Mouse (Mus musculus) yolk sac, embryonic 10.5 days (tissue): ENCODE measurements at regions not wholly inside any gene's neighbourhood (a gene's known extent, or its start where the extent isn't known, plus 50 kb on each side); places are given as distances from the start of the nearest gene placed in this dataset.

ENCODE experiments used
- DNase-seq: peaks from one replicate; pipeline ENCODE4 v3.0.0-alpha.2; 2017; ENCODE audit warnings: low spot score

DNA sequence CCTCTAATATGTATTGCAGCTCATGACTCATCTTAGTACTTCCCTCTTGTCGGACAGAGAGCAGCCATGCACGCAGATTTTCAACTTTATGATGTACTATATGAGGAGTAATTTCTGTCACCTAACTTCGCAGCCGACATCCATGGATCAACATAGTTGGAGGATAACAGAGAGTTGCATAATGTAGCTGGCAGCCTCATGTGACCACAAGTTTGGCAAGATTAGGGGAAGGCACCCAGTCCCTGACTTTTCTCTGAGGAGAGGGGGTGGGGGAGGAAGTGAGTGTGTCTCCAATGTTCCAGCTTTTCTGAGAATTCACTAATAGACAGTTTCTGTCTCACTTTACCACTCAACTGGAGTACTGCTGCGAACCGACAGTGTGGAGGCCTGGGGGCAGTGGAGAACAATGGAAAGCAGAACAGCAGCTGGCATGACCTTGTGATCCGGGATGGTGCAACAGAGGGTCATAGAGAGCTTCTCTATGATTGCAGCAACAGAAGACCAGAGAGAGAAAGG, 424.0 kb downstream of the Ptprc start:
- no peak for DNase-seq

DNA sequence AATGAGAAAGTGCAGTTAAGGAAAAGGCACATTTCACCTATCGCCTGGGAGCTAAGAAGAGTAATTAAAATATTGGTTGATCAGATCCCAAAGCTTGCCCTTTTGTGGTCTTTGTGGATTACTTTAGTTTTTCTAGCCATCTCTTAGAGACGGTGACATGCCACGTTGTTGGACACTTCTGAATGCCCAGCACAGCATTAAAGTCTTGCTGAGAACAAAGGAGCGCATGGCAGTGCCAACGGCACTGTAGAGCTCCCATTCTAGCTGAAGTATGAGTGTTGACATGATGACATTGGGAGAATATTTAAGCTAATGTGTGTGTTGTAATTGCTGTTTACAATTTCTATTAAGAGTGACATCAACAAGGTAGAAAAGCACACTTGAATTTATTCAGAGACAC, 424.6 kb downstream of the Ptprc start:
- no peak for DNase-seq

DNA sequence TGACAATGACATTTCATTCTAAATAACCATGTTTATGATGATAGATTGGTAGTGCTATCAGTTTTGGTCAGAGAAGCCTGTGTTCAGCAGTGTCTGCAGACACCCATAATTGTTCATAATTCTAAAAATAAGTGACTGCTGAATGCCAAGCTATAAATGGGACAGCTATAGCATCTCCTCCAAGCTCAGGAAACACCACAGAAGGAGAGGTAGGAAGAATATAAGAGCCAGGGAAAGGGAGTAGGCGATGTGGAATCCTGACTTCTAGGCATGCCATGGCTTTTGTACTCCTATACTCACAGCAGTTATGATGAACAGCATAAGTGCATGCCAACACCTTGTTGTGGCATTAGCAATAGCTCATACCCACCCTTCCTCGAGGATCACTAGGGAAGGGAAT, 429.4 kb downstream of the Ptprc start:
- DNase-seq = no peak

DNA sequence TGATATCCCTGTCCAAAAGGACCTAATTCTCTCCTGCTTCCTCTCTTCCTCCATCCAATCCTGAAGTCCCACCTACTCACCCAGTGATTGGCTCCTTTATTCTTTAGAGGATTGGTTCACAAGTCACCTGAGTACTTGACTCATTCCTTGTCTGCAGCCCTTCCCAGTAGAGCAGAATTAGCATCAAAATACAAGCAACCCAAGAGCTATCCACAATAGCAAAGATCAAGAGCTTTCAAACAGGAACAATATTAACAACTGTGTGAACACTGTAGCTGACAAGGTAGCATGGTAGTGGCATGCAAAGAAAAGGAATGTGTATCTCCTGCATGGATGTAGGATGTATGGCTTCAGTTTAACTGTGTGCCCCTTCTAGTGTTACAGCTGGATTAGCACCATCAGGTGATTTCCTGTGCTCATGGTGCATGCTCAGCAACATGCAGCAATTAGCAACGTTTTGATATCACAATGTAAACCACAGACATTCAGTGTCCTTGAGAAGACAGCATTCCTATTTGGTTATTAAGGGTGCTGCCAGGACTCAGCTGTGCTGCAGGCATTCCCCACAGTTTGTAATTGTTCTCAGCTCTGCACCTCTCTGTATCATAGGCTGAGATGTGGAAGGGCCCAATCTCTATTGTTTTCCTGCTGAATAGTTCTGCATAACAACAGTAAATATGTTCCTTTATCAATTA, 437.2 kb downstream of the Ptprc start:
- no peak for DNase-seq

DNA sequence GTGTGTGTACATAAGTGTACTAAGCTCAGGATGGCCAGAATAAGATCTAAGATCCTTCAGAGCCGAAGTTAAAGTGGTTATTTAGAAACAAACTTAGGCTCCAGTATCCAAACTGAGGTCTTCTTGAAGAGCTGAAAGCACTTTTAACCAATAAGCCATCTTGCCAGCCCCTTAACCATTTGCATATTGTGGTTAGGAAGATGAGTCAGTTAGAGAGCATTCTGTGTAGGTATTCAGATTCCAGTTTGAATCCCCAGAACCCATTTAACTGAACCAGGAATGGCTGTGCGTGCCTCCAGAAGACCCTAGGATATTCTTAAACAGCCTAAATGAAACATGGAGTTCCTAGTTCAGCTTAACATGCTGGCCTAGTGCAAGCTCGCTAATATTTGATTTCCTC, 471.6 kb downstream of the Ptprc start:
- no peak for DNase-seq

DNA sequence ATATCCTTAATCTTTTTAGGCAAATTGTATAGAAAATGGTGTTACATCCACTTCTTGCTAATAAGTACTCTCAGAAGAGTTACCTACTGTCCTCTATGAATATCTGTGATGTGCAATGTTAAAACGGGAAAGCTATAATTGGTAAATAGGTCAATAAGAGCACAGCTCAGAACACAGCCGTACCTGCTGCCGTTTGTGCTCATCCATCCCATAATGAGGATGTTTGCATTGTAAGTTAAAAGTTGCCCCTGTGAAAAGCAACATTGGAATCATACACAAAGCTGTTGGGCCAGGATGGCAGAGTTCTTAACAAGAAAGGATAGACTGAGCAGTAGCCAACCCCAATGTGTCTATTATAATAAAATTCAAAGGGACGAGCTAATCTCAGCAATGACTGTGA, 476.6 kb downstream of the Ptprc start:
- DNase-seq = no peak

DNA sequence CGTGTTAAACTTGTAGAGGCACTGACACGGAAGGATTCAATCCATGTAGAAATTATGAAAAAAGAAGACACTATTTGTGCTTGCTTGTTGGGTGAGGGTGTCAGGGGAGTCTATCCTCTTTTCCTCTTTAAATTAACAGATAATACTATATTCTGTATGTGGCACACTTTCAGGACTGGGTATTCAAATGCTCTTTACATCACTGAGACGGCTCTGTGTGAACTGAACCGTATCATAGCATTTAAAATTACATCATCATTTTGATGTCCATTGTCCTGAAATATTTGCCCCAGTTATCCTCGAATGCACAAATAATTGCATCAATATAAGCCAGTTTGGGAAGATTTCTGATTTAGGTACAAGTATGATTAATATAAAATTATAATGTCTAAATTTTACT, 478.2 kb downstream of the Ptprc start:
- DNase-seq = no peak

DNA sequence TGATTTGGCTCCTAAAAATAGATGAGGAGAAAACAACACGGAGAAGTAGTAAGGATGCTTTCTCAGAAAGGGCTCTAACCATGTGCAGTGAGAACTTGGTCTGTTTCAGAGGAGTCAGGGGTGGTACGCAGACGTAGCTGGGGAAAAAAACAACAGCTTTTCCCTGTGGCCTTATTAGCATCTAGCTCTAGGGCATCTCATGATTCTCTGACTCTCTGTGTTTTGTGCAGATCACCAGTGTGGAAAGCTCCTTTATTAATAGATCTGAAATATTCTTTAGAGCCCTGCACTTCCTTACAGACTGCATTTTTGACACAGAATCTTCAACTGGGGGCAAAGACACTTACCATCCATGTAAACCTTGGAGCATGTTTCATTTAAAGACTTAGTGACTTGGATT, 478.7 kb downstream of the Ptprc start:
- no peak for DNase-seq

DNA sequence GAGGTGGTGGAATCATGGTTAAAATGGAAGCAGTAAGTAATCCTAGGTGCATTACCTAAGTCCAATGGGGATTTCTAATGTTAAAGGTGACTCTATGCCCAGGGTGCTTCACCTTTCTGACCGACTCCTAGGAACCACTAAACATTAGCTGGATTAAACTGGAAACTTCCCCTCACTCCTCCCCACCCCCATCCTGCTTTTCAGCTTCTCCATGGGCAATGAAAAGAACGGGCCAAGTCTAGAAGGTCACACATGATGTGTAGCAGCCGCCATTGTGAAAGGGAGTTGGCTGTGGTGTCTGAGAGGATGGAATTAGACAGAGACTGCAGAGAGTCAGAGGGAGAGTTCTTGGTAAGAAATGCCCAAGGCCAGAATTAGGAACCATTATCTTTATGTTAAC, 479.8 kb downstream of the Ptprc start:
- no peak for DNase-seq

DNA sequence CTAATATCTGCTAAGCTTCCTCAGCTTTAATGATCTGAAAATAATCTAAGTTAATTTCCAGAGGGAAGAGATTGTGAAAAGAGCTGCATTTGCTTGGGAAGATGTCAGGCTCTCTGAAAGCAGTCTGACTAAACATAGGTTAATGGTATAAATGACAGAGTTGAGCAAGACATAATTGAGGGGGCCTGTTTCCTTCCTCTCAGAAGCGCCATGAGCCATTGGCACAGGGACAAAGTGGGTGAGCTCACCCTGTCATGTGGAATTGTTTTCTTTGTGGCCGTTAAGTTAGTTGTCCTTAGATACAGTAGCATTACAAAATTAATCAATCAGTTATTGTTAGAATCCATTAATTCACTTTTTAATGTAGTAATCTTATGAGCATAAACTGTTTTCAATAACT, 483.0 kb downstream of the Ptprc start:
- DNase-seq = no peak

DNA sequence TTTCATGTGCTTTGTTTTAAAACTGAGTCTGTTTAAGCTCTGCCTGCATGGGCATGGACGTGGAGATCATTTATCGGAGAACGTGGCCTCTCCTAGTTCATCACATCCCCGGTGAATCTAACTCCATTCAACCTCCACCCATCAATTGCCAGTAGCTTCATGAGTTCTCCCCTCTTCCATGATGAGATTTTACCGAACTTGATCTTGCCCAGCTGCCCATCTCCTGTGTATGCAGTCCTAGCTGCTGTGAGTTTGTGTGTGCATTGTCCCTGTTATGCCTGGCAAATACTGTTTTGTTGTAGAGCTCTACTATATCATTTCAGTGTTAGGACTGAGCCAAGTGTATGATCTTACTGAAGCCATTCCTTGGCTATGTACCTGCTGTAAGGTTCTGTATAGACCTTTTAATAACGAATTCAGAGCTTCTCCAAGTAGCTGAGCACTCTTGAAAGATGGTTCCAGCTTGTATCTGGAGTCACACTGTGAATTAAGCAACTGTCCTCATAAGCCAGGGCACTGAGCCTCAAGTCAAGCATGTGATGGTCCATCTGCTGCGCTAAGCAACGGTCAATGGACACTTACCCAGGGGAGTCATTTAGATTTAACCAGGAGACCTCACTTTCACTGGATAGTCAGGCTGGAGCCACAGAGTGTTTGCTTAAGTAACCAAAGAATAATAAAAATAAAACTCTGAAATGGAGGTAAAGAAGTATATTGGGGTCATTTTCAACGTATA, 484.5 kb downstream of the Ptprc start:
- DNase-seq = no peak

DNA sequence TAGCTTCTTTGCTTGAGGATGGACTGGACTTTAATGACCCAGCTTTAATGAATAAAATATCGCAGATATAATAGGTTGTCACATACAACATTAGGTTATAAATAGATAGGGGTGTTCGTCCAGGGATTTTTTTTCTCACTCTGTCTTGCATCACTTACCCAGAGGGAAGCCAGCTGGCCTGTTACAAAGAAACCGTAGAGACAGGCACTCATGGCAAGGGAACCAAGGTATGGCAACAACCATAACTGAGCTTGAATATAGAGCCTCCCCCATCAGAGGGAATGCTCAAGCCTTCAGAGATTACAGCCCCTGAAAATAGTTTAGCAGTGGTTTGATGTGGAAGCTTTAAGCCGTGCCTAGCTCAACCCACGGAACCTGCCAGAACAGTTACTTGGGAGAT, 504.9 kb downstream of the Ptprc start:
- DNase-seq = no peak

DNA sequence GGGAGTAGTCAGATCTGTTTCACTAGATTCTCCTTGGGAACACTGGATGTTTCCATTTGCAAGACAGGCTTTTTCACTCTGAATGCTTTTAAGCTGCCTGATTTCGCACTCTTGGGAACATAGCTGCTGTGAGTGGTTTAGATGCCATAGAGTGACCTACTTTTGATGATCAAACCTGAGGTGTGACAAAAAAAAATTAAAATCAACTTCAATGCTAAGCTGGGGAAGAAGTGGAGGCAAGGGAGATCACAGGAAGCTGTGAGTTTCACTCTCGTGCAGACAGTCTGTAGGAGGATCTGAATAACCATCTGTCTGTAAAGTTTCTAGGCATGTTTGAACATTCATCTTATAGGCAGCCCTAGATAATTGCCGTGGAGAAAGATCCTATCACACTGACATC, 505.7 kb downstream of the Ptprc start:
- no peak for DNase-seq

DNA sequence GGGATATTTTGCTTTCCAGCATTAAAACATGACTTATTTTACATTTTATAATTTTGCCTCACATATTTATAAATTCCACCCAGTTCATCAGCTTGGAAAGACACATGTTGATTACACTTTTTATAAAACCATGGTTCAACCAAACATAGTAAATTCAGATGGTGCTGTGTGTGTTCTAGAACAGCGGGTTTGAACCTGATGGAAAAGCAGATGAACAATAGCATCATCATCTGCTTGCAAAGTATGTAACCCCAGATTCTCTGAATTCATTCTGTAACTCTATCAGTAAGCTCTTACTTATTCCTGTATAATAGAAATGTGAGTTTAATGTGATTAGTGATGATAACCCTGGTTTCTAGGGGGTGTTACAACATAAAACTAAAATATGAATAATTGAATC, 517.4 kb downstream of the Ptprc start:
- no peak for DNase-seq

DNA sequence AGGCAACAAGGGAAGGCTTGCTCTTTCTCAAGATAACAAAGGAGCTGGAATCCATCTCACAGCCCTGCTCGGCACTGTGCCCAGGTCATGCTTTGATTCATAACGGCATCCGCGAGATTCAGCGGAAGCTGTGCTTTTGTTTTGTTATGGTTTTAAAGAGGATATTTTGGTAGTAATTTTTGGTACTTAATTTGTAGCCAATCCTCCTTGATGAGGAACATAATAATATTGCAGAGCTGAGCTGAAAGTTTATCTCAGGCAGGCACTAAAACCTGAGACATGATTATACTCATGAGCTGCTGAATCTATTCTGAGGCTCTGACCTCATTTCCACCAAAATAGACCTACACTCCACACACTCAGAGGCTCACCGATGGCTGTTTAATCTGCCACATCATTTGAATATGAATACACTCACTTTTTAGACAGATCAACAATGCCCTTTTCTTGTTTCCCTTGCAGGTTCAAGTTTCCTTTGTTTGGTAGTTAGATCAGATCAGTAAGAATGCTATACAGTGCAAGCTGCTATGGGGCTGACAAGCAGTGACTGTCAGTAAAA, 518.5 kb downstream of the Ptprc start:
- no peak for DNase-seq

DNA sequence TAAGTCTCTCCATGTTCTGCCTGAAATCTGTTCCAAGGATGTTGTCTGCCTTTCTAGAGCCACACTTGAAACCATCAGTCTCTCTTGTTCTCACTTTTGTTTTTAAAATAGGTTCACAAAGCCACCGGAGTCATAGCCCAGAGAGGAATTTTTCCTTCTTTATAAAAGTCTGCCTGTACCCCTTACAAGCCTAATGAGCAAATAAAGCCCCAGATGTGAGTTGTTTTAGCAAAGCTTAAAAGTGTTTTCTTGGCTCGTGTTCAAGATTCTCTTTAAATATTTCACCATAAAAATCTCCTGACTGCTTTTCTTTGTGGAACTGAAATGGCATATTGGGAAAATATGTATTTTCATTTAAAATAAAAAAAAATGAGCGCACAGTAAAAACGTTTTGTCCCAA, 521.3 kb downstream of the Ptprc start:
- DNase-seq = no peak

DNA sequence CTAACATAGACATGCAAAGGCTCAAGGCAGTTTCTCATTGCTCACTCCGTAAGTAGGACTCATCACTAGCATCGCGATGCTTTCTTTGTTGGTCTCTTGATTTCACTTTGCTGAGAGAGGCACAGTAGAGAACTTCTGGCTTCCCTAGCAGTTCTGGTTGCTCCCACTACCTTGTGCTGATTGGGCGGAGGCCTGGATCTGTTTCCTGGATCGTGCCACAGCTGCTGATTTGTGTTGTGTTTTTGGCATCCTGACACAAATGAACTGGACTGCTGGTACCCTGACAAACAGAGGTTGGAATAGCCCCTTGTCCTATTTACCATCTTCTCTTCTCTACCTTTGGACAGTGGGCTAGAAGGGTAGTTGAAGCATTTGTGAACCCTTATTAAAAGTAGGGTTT, 522.0 kb downstream of the Ptprc start:
- DNase-seq = no peak

DNA sequence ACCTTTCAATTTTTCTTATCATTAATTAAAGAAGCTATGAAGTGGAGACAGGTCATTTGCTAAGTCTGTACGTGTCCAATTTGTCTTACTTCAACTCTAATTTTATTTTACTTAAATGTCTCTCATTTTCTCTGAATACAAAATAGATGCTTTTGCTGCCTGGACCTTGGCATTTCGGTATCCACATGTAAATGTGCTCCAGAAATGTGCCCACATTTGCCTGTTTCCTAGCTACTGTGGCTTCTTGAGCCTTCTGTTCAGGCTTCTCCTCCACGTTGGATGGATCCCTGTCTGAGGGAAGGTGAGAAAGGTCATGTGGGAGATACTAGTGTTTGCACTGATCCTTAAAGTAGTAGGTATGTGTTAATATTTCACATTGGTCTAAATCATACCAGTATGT, 524.9 kb downstream of the Ptprc start:
- no peak for DNase-seq

DNA sequence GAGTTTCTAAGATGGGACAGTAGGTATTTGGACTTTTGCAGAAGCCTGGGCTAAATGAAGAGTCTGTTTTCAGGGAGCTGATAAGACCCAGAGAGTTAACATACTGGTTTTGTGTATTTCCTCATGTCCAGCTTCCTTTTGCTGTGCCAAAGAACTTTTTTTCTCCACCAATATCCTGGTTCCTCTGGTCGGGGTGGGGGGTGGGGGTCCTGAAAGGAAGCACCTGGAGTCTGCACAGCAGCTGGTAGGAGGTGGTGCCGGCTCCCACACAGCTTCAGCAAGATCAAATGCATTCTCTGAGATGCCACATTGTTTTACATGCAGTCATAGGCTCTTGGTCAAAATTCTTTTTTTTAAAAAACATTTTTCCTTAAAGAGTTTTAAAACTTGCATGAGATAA, 525.4 kb downstream of the Ptprc start:
- no peak for DNase-seq

DNA sequence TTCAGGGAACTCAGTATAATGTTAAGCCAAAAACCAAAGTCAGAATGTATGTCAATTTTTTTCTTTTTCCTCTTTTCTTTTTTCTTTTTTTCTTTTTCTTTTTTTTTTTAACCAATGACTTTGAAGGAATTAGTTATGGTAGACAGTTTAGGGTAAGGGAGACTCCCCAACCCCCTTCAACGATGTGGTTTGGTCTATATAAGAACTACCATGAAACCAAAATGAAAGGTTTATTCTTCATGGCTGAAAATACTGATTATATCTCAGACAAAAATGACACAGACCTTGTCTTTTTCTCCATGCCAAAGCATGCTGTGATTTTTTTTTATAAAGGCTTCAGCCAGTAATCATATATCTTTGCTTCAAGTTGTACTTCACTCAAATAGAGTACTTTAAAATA, 526.7 kb downstream of the Ptprc start:
- DNase-seq = no peak

DNA sequence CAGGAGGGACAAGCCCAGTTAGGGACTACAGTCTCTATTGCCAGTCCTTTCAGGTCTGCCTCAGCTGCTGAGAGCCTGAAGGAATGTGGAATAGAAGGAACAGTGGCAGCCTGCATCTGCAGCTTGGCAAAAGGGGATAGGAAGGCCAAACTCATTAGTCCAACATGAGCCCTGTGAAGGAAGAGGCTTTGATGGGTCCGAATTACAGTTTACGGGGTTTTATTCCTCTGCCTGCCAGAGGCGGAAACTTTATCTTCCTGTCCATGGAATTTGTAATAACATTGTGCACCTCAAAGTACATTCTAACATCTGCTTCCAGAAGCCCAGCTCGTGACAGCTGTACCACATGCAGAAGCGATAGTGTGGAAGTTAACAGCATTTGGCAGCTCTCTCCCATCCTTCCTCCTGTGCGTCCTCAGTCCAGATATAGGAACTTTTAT, 530.9 kb downstream of the Ptprc start:
- DNase-seq = no peak

DNA sequence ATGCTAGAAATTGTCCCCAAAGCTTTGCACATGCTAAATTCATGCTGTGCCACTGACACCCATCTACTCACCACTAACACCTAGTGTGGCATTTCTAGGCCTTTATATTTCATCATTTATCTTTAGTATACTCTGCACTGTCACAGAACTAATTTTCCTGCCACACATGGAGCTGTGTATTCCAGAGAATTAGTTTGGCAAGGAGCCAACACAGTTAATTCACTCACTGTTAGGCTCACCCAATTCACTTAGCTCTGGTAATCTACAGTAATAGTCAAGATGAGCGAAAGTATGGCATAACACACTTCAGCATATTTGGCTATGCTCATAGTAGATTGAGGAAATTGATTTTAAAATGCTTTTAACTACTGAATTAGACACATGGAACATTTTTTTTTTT, 532.0 kb downstream of the Ptprc start:
- no peak for DNase-seq

DNA sequence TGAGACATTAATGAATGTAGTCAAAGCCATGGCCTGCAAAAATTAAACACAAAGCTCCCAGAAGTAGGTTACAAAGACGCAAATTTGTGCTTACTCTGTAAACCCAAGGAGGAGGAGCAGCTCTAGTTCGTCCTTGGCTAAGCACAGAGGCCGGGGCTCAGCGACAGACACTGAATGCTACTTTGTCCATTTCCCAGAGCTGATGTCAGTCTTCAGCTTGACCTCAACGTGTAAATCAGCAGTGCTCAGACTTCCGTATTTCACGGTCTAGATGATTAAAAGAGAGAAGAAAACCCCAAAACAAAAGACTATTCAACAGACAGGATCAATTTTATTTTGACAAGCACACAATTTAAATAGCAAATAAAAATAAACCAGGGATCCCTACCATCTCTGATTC, 534.7 kb downstream of the Ptprc start:
- DNase-seq = no peak

DNA sequence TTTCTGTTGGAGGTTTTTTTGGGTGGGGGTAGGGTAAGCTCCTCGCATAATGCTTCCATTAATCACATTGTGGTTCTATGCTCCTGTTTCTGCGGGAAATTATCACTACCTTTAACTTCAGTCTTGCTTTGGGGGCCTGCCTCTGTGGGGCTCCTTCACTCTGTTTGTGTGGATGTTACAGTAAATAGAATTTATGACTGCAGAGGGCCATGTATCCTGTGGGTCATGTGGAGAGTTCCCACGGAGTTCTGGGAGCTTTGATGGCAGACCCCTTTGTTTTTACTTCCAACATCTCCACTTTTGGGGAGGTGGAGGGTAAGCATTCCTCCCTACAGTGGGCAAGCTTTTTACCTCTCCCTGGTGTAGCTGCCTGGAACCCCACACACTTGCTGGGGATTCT, 538.6 kb downstream of the Ptprc start:
- DNase-seq = no peak
